Mouse (Mus musculus) T-helper 2 cell (primary cell): ENCODE measurements around the gene Gm49510.

Experiments
- in situ Hi-C: fragments of 300-600 bp; cut with MboI, MseI; formaldehyde crosslinking; loops from one replicate; pipeline ENCODE4 v1.15.1; 2025; ENCODE audit warnings: high pct_unique_total_duplicates

Gm49510 gene

DNA sequence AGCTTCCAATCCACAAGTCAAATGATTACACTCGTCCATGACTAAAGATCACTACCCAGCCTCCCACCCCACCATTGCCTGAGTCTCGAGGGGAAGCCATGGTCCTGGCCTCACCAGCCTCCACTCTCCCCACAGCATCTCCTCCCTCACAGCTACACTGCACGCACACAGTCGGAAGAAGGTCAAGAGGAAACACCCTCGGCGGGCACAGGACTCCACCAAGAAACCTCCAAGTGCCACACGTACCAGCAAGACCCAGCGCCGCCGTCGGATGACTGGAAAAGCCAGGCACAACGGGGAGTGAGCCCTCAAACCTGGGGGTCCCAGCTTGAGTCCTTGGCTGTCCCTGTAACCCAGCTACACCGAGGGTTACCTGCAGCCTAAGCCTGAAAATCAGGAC, 40.9 kb downstream of the Gm49510 start:
- in situ Hi-C loops, result no loop called here

DNA sequence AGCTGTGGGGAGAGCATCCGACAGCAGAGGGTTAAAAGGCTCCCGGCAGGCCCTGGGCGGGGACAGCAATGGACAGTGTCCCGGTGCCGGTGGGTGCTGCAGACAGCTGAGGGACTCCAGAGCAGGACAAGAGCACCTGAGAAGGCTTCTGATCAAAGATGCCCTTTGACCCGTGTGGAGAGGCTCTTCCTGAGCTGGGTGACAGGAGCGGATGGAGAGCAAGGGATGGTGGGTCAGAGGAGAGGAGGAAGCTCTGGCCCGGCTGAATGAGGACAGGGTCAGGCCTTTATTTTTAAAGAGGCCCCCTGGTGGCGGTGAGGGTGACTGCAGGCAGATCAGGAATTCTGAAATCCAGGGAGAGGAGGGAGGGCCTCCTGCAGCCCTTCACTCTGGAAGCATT, 43.2 kb downstream of the Gm49510 start:
- in situ Hi-C loops, result no loop called here

DNA sequence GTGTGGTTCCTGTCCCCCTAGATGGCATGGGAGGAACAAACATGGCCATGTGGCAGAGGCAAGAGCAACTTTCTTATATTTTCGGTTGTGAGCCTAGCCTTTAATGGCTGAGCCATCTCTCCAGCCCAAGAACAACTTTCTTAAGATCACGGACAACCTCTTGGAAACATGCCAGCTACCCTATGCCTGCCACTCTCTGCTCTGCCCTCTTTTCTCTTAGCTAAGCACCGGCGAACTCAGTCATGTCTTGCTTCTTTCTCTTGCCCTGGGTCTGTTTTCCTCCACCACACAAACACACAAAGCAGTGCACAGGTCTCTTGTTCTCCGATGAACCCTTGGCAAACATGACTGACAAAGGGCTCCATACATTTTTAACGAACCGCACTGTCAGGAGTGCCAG, 46.8 kb downstream of the Gm49510 start:
- in situ Hi-C loops, result no loop called here

DNA sequence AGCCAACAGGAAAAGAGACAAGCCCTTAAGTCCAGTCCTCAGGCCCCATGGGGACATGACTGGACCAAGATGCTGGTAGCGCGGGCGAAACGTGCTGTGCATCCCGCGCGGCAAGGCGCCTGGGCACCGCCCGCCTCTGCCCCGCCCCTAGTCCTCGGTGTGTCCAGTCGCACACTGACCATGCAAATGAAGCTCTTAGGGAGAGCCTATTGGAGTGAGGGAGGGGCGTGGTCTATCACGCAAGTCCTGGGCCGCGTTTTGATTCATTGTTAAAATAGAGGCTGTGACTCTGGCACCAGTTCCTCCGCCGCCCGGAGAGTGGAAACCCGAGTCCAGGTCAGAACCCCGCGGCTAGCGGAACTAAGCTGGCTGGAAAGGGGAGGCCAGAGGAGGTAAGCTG, 48.2 kb downstream of the Gm49510 start, which contains the start of gene Triobp:
Triobp (plus strand) TSS at position 68 of the 400 bp plus-strand sequence.
- in situ Hi-C loops, result no loop called here

DNA sequence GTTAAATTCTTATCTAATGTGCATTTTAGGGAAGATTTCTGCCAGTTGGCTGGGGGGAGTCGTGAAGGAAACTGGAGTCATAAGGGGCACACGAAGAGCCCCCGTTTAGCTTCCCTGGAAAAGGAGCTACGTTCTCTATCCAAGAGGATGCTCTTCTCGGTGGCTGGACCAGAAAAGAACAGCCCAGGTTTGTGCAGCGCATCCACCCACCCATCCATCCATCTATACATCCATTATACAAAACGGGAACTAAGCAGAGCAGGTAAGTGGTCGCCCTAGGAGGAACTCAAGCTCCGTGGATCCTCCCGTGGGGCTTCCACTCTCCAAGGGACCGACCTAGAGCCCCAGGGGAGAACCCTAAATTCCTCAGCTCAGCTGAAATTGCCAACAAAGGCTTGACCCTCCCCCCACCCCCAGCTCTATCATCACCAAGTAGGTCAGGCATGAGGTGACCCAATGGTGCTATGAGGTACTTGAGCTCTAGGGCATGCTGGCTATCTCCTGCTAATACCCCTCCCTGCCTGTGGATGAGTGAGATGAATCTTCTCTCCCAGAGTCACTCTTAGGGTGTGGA, 48.8 kb downstream of the Gm49510 start:
- in situ Hi-C loops, result no loop called here

DNA sequence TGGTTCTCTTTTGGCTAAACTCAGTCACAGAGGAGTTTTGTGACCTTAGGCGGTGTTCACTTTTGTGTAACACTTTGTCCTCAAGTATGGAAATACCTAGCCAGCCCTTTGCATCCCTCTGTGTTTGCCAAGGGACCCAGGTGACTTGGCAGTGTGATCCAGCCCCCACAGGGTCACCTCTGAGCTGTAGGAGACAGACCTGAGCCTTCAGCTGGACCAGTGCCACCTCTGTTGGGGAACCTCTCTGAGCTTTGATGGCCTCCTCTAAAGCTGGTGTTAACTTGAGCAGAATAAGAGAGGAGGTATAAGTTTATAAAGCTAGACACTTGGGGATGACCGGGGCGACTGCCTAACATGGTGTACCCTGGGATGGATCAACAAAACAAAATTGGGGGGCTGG, 49.4 kb downstream of the Gm49510 start:
- in situ Hi-C loops, result no loop called here

DNA sequence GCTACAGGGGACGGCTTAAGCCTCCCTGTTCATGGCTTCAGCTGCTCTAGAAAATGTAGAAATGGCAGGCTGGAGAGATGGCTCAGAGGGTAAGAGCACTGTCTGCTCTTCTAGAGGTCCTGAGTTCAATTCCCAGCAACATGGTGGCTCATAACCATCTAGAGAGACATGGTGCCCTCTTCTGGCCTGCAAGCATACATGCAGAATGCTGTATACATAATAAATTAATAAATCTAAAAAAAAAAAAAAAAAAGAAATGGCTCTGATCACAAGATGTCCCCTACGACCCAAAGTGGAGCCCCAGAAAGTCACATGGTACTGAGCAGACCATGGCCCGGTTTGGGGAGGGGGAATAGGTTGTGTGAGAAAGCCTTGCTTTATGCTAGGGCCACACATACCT, 56.2 kb downstream of the Gm49510 start:
- in situ Hi-C loops, result no loop called here

DNA sequence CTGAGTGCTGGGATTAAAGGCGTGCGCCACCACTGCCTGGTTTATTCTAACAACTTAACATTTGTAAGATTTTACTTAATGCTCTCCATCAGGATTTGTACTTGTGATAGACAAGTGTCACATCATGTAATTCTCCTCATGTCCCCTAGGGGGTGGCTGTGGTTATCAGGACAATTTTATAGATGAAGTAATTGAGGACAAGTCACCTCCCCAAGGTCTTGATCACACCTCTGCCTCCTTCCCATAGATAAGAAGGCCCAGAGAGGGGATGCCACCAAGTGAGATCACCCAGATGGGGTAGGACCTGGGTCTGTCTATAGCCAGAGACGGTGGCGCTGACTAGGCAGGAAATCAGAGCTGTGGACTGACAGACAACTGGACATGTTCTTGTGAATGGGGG, 56.9 kb downstream of the Gm49510 start:
- in situ Hi-C loops, result no loop called here

DNA sequence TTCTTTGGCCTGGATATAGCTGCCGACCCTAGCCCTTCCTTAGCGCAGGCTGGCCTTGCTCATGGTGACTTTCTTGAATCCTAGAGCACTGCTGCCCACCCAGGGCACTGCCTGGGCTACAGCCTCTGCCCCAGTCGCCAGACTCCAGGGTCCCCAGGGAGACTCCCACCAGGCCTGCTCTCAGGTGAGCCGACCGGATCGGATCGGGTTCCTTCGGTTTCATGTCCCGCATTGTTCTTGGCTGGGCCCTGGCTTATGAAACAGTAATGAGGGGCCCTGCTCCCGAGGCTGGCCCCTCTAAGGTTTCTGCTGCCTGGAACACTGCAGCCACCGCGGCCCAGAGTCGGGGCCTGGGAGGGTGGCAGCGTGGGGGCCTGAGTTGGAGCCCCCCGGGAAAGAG, 57.6 kb downstream of the Gm49510 start:
- in situ Hi-C loops, result no loop called here

DNA sequence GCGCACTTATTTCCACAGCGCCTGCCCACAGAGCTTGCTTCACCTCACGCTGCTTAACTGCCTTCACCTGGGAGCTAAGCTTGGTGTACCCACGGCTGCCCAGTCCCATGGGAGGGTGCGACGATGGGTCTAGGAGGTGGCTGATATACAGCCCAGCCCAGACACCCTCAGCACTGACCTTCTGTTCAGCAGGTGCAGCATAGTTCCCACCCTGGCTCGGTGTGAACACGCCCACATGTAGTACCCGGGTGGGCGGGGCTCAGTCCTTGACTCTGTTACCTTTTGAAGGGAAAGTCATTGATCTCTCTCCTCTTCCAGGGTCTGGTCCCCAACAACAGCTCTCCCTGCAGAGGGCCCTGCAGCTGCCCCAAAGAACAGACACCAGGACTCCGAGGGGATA, 60.1 kb downstream of the Gm49510 start:
- in situ Hi-C loops, result no loop called here

DNA sequence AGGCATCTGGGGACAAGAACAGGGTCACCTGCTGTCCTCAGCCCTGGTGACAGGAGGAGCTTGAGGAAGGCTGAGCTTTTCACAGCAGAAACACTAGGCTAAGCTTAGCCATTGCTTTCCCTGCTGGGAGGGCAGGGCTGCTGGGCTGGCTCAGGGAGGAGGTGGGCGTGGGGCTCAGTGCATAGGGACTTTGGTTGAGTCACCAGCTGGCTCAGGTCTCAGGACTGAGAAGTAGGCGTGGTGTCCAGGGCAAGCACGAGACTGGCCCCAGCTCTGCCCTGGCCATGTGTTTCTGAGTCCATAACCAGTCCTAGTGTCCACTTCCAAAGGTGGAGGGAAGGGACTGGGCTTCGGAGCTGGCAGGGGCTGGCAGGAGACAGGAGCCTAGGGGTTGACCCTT, 60.6 kb downstream of the Gm49510 start:
- in situ Hi-C loops, result loop anchor here (5.0 kb wide), 1 partner anchor 43 kb away; no protein-coding TSS in a partner anchor

DNA sequence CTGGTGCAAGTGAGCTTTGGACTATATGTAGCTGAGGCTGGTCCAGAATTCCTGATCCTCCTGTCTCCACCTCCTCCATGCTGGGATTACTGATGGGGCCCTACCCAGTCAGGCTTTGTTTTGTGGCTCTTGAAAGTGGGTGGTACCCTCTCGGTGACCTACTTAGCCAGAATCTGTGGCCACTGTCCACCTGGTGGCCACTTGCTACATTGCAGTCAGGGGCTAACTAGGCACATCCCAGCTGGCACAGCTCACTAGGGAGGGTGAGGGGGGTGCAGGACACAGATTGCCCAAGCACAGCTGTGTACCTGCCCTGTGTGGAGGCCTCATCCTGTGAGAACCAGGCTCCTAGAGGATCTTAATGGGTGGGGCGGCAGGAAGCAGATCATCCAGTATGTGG, 63.4 kb downstream of the Gm49510 start:
- in situ Hi-C loops, result loop anchor here (5.0 kb wide), 1 partner anchor 46 kb away; no protein-coding TSS in a partner anchor
